Mouse (Mus musculus) ES-E14 (cell line): ENCODE measurements around the gene Pgm3. TPM values are rescaled to one million over a fixed set of nuclear protein-coding genes. Genes with fewer than 3 reads are reported as not detected.
"Not testable (repeated sequence)": the region's sequence is repeated elsewhere in the genome, so short reads cannot be mapped to it uniquely, and the experiment has no call there.

Experiments used
- DNase-seq: peaks from one replicate; pipeline ENCODE4 v3.0.0-alpha.2; 2013; ENCODE audit warnings: low read depth, low spot score
- H3K27ac ChIP-seq: 2 replicates; pipeline ENCODE4 v1.5.1; 2012; ENCODE audit warnings: low read depth, mild to moderate bottlenecking, low read length, moderate library complexity, mixed read lengths; ENCODE audit not compliant: poor library complexity, insufficient read depth, severe bottlenecking
- H3K36me3 ChIP-seq: 2 replicates; pipeline ENCODE4 v1.6.1; 2012; ENCODE audit warnings: mild to moderate bottlenecking, low read length, moderate library complexity, mixed read lengths; ENCODE audit not compliant: control insufficient read depth, poor library complexity, insufficient read depth, severe bottlenecking
- H3K4me1 ChIP-seq, 2 experiments: fragments of 150-350 bp in 1 of 2; sonication (generic) in 1 of 2; 2 replicates each; pipeline ENCODE4 v1.6.1; 2012; ENCODE audit warnings: low read length in 2 of 2, mild to moderate bottlenecking in 1 of 2, mixed read lengths in 1 of 2; ENCODE audit not compliant: control insufficient read depth in 2 of 2, insufficient read depth in 2 of 2, poor library complexity in 1 of 2
- H3K4me3 ChIP-seq, 2 experiments: fragments of 150-350 bp in 1 of 2; sonication (generic) in 1 of 2; 2 replicates each; pipeline ENCODE4 v1.5.1; 2012; ENCODE audit warnings: low read length in 2 of 2, low read depth in 1 of 2, mild to moderate bottlenecking in 1 of 2, mixed read lengths in 1 of 2; ENCODE audit not compliant: insufficient read depth in 1 of 2, poor library complexity in 1 of 2, severe bottlenecking in 1 of 2
- H3K9ac ChIP-seq: 2 replicates; pipeline ENCODE4 v1.6.1; 2012; ENCODE audit warnings: low read depth, mild to moderate bottlenecking, low read length, mixed read lengths; ENCODE audit not compliant: poor library complexity, insufficient read depth, severe bottlenecking
- H3K9me3 ChIP-seq: fragments of 150-350 bp; sonication (generic); 2 replicates; pipeline ENCODE4 v1.6.1; 2012; ENCODE audit warnings: low read depth, mild to moderate bottlenecking, low read length; ENCODE audit not compliant: control insufficient read depth, insufficient read depth
- CHD2 ChIP-seq: IDR thresholded peaks from 2 replicates; pipeline ENCODE4 v1.6.1; 2014; ENCODE audit warnings: mild to moderate bottlenecking, low read depth, low read length, inconsistent platforms
- HCFC1 ChIP-seq: IDR thresholded peaks from 2 replicates; pipeline ENCODE4 v1.6.1; 2012; ENCODE audit warnings: low read length, inconsistent platforms, borderline replicate concordance; ENCODE audit not compliant: insufficient read depth
- MAFK ChIP-seq: IDR thresholded peaks from 2 replicates; pipeline ENCODE4 v1.6.1; 2014; ENCODE audit warnings: mild to moderate bottlenecking, low read depth, low read length, inconsistent platforms; ENCODE audit not compliant: insufficient read depth
- ZC3H11A ChIP-seq: IDR thresholded peaks from 2 replicates; pipeline ENCODE4 v1.6.1; 2012; ENCODE audit warnings: low read depth, mild to moderate bottlenecking, inconsistent platforms, low read length, borderline replicate concordance
- ZNF384 ChIP-seq: IDR thresholded peaks from 2 replicates; pipeline ENCODE4 v1.6.1; 2012; ENCODE audit warnings: low read depth, low read length, inconsistent platforms
- in situ Hi-C, 2 experiments: fragments of 600-800 bp; cut with MboI; formaldehyde crosslinking; loops; one replicate each; pipeline ENCODE4 v1.15.1; 2025; ENCODE audit warnings: low sequenced_read_pairs in 2 of 2, inconsistent platforms in 1 of 2; ENCODE audit not compliant: unreplicated experiment in 2 of 2
- total RNA-seq: library from RNA; depleted of rRNA; stranded (reverse); fragments of 300-350 nt; gene quantifications from 2 replicates; pipeline ENCODE4 v1.2.3, GENCODE M21; 2012

The Pgm3 gene
- total RNA-seq, 1 experiment, result 24.8 TPM

DNA sequence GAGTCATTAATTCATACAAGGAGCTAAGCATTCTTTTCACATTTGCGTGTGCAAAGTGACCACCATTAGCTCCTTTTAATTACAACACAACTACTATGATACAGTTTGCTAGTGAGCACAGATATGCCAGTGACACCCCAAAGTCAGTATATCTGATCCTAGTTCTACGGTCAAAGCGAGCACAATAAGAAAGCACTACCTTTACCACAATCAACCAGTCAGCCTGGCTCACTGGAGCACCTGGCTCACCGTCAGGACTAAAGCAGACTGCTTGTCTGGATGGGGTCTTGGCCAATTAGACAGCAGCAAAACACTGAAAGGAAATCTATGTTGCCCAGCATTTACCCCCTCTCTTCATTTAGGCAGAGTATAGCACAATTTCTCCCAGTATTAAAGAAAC lies 40.4 kb upstream of the Pgm3 start:
- no peak overlapping the region for H3K9ac ChIP-seq
- in situ Hi-C loops, result no loop called here
- TF ChIP-seq MAFK (no peak), HCFC1 (no peak), ZC3H11A (no peak), ZNF384 (no peak), CHD2 (no peak)

DNA sequence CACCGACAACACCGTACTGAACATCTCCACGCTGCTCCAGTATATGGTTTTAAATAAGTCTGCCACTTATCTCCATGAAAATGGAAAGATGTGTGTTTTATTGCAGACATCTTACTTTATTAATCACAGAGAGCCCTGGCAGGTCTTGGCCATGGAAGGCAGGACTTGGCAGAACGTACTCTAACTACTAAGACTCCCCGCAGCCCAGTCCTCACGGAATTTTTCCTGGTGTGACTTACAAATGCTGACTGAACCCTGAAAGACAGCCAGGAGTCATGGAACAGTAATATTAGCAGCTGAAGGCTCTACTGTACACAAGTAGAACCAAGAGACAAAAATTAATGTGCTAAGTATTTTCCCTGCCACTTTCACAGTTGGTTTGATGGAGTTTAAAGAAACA lies 34.1 kb upstream of the Pgm3 start:
- H3K36me3 ChIP-seq, result no peaks in the 10 kb centered on the region
- in situ Hi-C loops, result no loop called here
- H3K4me3 ChIP-seq, result no peak overlapping the region
- no peak overlapping the region for H3K27ac ChIP-seq
- H3K9me3 ChIP-seq, result no peaks in the 10 kb centered on the region
- TF ChIP-seq HCFC1, result no peak
- TF ChIP-seq CHD2, result no peak
- TF ChIP-seq MAFK, result no peak
- DNase-seq, result no peak
- no peak overlapping the region for H3K9ac ChIP-seq
- H3K4me1 ChIP-seq, result no peaks in the 10 kb centered on the region

More for the DNA sequence above, 40.4 kb upstream of the Pgm3 start:
- H3K9me3 ChIP-seq, result no peaks in the 10 kb centered on the region
- no peak for DNase-seq
- no peak overlapping the region for H3K27ac ChIP-seq
- H3K4me3 ChIP-seq, result no peak overlapping the region
- H3K4me1 ChIP-seq, result no peaks in the 10 kb centered on the region
- no peaks in the 10 kb centered on the region for H3K36me3 ChIP-seq

DNA sequence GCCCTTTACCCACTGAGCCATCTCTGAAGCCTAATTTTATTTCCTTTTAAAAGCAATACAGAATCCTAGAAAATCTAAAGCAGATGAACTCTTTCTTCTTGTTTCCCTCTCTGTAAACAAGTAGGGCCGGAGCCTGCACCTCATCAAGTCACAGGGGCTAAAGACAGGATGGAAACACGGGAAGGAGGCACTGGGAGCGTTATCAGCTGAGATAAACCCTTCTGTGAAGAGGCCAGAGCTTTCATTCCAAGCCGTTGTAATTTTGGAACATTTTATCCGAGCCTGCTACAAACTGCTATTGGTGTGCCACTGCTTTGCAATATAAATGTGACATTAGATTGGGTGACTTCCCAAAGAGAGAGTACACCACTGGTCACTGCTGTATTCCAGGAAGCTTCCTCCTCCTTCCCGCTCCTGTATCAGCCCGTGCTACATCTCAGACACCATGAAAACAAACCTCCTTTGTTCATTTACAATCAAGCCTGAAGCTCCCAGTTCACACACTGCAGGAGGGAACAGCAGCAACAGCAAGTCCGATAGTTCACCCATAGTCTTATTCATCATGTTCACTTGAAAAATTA lies 28.2 kb upstream of the Pgm3 start:
- Histone ChIP-seq H3K9ac (no peak overlapping the region), H3K4me3 (no peak overlapping the region), H3K4me1 (no peaks in the 10 kb centered on the region), H3K9me3 (no peaks in the 10 kb centered on the region), H3K36me3 (no peaks in the 10 kb centered on the region), H3K27ac (no peak overlapping the region)
- DNase-seq, result no peak
- TF ChIP-seq MAFK (no peak), ZC3H11A (no peak), HCFC1 (no peak), ZNF384 (no peak), CHD2 (no peak)
- in situ Hi-C loops, result loop anchor here (10.0 to 25.0 kb wide), 2 partner anchors 145 to 162 kb away; partner anchors contain the start of gene Prss35 (in 1 of the 2)

DNA sequence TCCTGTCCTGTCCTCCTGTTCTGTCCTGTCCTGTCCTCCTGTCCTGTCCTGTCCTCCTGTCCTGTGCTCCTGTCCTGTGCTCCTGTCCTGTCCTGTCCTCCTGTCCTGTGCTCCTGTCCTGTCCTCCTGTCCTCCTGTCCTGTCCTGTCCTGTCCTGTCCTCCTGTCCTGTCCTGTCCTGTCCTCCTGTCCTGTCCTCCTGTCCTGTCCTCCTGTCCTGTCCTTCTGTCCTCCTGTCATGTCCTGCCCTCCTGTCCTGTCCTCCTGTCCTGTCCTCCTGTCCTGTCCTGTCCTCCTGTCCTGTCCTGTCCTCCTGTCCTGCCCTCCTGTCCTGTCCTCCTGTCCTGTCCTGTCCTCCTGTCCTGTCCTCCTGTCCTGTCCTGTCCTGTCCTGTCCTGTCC lies 25.3 kb upstream of the Pgm3 start:
- not testable (repeated sequence) for H3K4me3 ChIP-seq, H3K36me3 ChIP-seq, H3K9ac ChIP-seq, DNase-seq, H3K9me3 ChIP-seq, H3K4me1 ChIP-seq, H3K27ac ChIP-seq
- in situ Hi-C loops, result loop anchor here (10.0 to 25.0 kb wide), 2 partner anchors 148 to 165 kb away; partner anchors contain the start of gene Prss35 (in 1 of the 2)

DNA sequence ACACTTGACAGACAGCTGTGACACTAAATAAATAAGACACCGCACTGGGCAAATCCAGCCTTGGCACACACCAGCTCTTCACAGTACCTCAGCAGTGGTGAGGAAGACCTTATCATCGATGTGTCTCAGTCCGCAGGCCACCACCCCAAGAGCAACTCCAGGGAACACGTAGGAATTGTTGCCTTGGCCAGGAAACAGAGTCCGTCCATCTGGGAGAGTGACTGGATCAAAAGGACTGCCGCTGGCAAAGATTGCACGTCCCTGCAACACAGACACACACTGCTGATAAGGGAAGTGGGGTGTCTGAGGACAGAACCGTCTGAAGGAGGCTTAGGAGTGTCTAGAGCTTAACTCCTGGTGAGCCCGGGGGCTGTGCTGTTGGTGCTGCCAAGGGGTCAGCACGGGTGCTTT lies 22.7 kb upstream of the Pgm3 start:
- in situ Hi-C loops, result loop anchor here (10.0 to 25.0 kb wide), 2 partner anchors 150 to 168 kb away; partner anchors contain the start of gene Prss35 (in 1 of the 2)
- not testable (repeated sequence) for H3K9me3 ChIP-seq, H3K27ac ChIP-seq, H3K9ac ChIP-seq, H3K4me3 ChIP-seq, H3K36me3 ChIP-seq, H3K4me1 ChIP-seq, DNase-seq
